Mouse (Mus musculus): ENCODE results near the gene Chuk. TPM values are rescaled to one million over a fixed set of nuclear protein-coding genes. Genes with fewer than 3 reads are reported as not detected.

The Chuk gene
- polyA plus RNA-seq, 1 experiment = 70.8 TPM

DNA sequence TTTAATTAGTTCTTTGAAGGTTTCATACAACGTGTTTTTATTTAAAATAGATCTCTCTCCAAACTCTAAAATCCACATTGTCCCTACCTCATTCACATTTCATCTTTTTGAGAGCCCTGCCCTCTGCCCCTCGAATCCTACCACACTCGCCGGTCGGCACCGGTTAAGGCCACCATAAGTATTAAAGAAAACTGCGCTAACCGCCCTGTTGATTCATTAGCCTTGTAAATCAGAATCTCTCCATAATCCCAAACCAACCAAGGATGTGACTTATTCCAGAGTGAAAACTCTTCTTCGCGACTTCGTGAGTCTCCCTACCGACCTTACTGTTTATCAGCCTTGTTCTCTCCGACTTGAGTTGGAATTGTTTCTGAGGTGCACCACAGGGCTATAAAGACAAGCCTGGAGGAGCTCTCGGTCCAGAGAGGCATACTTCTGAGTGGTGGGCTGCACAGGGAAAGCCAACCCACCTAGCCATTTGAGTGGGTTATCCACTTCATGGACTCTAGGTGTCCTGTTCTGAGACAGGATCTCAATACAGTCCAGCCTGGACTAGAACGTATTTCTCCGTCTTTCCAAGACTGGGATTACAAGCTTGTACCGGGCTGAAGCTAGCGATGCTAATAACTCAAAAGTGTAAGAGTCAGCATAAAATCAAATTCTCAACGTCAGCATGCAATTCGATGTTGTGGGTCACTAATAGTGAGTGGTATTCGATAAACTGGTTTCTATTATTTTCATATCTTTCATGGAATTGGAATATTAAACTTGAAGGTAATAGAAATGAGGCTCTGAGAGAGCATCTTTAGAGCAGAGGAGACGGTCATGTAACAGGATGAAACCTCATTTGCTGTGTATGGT lies 611 bp upstream of the Chuk start:
- DNase-seq (ENCODE audit: low spot score) = no peak

- DNase-seq (ENCODE audit: low spot score) = no peak
Measured at GRCm38 (mm10) chr19:44104393-44104792, 2.9 kb downstream of the Chuk start.

DNA sequence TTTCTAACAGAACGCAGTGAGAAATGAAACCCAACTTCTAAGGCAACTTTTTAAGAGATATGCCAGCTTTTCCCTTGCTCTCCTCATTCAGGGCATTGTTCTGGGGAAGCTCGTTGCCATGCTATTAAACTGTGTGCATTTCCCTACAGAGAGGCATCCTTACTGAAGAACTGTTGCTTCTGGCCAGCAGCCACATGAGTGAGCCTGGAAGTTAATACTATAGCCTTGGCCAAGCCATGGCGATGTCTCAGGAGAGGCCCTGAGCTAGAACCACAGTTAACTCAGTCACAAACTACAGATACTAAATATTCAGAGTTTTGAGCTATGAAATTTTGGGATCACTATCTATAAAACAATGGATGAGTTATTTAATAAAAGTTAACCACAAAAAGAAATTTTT lies 4.3 kb downstream of the Chuk start:
- no peak for DNase-seq (ENCODE audit: low spot score)

- no peak for DNase-seq (ENCODE audit: low spot score)
Measured at GRCm38 (mm10) chr19:44100840-44101239, 6.4 kb downstream of the Chuk start.

- no peak for DNase-seq (ENCODE audit: low spot score)
Measured at GRCm38 (mm10) chr19:44086278-44086677, 21.0 kb downstream of the Chuk start.

DNA sequence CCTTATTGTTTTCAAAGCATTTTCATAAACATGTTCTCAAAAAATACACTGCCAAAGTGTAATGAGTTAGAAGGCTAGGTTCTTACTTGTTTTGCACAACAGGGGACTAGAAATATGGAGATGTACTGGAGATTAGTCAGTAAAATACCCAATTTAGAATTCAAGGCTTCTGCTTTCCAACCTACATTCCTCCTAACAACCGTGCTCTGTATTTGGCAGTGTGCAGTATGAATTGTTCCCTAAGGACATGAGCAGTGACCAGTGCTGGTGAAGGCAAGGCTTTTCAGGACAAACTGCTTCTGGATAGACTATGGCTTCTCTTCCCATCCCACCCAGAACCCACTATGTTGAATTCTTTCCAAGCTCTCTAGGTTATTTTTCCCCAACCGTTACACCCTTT lies 26.4 kb downstream of the Chuk start:
- DNase-seq (ENCODE audit: low spot score) = no peak

GRCm38 (mm10) chr19:44080023-44080422 lies 27.3 kb downstream of the Chuk start:
- no peak for DNase-seq (ENCODE audit: low spot score)

DNA sequence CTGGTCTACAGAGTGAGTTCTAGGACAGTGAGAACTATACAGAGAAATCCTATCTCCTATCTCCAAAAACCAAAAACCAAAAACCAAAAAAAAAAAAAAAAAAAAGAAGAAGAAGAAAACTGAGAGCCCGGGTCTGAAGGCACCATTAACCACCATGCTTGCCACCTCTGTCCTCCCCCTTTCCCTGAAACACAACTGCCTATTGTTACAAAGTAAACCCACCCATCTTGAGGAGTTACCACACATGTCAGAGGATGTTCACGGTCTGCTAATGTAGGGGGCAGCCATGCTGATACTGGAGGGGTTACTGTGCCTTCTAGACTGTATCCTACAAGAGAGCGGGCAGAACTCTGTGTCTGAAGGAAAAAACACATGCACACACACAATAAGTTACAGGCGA lies 30.3 kb downstream of the Chuk start:
- DNase-seq (ENCODE audit: low spot score) = no peak

DNA sequence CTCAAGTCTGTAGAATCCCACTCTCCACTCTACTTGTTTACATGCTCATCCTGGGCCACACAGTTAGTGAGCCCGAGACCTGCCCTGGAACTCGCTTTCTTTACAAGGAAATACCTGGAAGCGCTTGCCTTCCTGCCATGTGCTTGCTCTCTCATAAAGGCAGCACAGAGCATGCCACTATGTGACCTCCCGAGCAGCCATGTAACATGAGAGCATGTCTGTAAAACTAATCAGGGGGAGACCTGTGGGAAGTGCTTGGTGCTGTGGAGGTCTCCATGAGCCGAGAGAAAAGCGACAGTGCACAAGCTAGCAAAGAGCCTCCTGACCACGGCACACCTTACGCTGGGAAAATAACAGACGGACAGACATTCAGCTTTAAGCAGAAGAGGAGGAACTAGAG lies 30.8 kb downstream of the Chuk start:
- no peak for DNase-seq (ENCODE audit: low spot score)

DNA sequence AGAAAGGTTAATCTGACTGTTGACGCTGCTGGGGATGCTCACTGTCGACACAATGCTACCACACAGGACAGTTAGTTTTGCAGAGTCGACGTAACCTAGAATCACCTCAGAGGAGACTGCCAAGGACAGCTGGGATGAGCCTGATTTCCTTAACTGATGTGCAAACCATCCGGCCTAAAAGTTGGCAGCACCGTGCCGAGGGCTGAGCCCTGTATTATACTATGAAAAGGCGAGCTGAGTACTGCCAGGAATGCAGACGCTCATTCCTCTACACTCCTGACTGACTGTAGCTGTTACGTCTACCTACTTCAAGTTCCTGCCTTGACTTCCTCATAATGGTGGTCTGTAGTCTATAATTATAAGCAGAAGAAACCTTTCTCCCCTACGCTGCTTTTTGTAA lies 32.3 kb downstream of the Chuk start:
- no peak for DNase-seq (ENCODE audit: low spot score)

DNA sequence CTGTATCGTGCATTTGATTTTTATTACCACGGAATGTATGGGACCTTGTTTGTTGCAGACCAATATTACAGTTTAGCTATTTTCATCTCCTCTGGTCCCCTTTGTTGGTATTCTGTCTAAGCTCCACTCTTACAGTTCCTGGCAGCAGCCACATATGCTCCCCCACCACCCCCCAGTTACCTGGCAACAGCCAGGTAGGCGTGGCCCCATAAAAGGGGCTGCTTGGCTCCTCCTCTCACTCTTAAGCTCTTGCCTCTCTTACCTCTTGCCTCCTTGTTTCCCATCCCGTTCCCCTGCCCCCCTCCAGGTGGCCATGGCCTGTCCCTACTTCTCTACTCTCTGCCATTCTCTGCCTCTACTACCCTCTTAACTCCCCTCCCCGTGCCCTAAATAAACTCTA lies 36.1 kb downstream of the Chuk start:
- DNase-seq (ENCODE audit: low spot score) = no peak

DNA sequence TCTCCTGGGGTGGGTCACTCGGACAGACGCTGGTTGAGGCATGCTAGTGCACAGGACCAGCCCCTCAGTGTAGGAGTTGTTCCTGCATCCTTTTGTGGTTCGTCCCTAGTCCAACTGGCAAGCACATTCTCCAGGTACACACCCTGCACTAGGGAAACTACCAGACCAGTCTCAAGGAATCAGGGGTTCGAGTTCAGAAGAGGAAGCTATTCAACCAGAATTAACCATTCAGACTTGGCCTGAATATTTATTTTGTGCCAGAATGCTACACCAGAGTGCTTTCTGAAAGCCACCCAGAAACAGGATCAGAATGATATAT lies 37.4 kb downstream of the Chuk start:
- DNase-seq (ENCODE audit: low spot score) = no peak

DNA sequence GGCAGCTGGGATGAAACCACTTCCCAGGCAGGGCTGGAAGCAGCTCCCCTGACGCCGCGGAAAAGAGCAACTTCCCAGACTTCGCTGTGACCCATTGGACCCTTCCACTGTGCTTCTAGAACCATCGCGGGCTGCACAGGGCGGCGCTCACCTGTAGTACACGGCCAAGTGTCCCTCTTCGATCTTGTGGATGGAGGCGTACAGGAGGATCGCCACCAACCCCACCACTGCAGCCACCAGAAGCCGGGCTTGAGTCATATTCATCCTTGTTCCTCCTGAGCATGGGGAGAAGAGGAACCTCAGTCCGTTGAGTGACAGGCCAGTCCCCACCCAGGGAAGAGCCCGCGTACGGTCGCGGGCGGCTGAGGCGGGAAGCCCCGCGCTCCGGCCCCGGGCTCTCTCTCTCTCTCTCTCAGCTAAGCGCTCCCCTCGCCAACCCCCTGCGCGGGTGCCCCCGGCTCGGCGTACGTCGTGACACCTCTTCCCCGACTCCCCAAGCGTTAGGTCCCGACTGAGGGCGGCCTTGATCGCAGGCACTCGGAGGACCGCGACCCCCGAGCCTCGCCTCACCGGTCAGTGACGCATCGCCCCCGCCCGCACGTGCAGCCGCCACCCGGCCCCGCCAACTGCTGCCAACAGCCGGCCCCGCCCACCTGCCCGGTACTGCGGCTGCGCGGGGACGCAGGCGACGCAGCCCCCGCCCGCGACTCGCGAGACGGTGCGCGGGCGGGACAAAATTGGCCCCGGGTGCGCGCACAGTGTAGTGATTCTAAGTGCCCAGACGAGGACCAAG lies 38.0 kb downstream of the Chuk start, which contains the start of gene Erlin1:
Erlin1 (minus strand) TSS at position 665 of the 793 bp plus-strand sequence.
- DNase-seq (ENCODE audit: low spot score) = peak; percentile 85

- DNase-seq (ENCODE audit: low spot score) = no peak
Measured at GRCm38 (mm10) chr19:44068232-44068631, 39.0 kb downstream of the Chuk start.

- no peak for DNase-seq (ENCODE audit: low spot score)
Measured at GRCm38 (mm10) chr19:44067323-44068049, 39.8 kb downstream of the Chuk start.

GRCm38 (mm10) chr19:44064734-44065133 lies 42.5 kb downstream of the Chuk start:
- no peak for DNase-seq (ENCODE audit: low spot score)

- DNase-seq (ENCODE audit: low spot score) = no peak
Measured at GRCm38 (mm10) chr19:44063773-44064172, 43.5 kb downstream of the Chuk start.

GRCm38 (mm10) chr19:44060226-44060625 lies 47.1 kb downstream of the Chuk start:
- DNase-seq (ENCODE audit: low spot score) = no peak

- DNase-seq (ENCODE audit: low spot score) = no peak
Measured at GRCm38 (mm10) chr19:44055173-44055826, 52.0 kb downstream of the Chuk start.

DNA sequence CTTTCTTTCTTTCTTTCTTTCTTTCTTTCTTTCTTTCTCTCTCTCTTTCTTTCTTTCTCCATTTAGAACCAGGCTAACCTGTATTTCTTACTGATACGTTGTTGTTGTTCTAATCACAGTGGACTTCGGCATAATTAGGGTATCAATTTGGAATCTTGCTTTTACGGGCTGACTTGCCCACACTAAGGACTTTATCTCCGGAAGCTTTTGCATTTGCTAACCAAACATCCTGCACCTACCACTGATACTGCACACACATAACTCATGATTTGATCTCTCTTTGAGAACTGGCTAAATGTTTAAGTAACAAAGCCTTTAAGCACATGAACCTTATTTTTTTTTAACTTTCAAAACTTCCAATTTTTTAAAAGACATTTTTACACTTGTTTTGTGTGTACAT lies 56.9 kb downstream of the Chuk start:
- no peak for DNase-seq (ENCODE audit: low spot score)

GRCm38 (mm10) chr19:44049282-44049681 lies 58.0 kb downstream of the Chuk start:
- no peak for DNase-seq (ENCODE audit: low spot score)

DNA sequence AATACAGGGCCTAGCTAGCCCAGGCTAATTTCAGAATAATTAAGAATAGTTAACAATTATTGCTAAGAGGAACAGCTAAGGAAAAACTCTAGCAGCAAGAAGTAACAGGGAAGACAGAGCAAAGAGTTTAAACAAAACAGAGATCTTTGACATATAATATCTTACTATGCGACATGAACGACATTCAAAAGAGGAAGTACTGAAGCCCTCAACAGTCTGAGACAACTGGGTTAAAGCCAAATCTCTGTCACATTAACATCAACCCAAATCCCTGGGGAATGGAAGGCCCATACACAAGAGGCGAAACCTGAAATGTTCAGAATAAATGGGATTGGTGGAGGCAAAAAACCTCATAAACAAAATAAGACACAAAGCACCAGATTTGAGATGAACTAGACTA lies 61.4 kb downstream of the Chuk start:
- no peak for DNase-seq (ENCODE audit: low spot score)

Data from urinary bladder, adult 2 months (tissue).